Mouse (Mus musculus) heart, adult 8-10 months (tissue): ENCODE data around the gene Tas2r144. TPM values are rescaled to one million over a fixed set of nuclear protein-coding genes. Genes with fewer than 3 reads are reported as not detected.

Source experiments
- DNase-seq: peaks from one replicate; pipeline ENCODE4 v3.0.0; 2022; ENCODE audit warnings: low spot score
- total RNA-seq, 4 experiments: library from RNA; stranded (reverse); gene quantifications; 2 replicates each; pipeline ENCODE4 v1.2.4; 2022

Gene Tas2r144
- total RNA-seq = not detected

- DNase-seq = no peak
These were observed at the start of gene Tas2r144 for GRCm38 (mm10) chr6:42215028-42215427. Gene Tas2r144 (plus strand): TSS chr6:42215328.

- DNase-seq = no peak
These were observed 32.7 kb upstream of the Tas2r144 start for GRCm38 (mm10) chr6:42182462-42182861.

- DNase-seq = no peak
These were observed 28.9 kb upstream of the Tas2r144 start for GRCm38 (mm10) chr6:42186230-42186629.

GRCm38 (mm10) chr6:42197710-42198109, 17.4 kb upstream of the Tas2r144 start:
- DNase-seq = no peak

GRCm38 (mm10) chr6:42199498-42199897, 15.6 kb upstream of the Tas2r144 start:
- no peak for DNase-seq

GRCm38 (mm10) chr6:42222286-42222685, 7.2 kb downstream of the Tas2r144 start:
- DNase-seq = no peak

GRCm38 (mm10) chr6:42225046-42225445, 9.9 kb downstream of the Tas2r144 start:
- DNase-seq = no peak

- DNase-seq = peak; percentile 64
These were observed 12.3 kb downstream of the Tas2r144 start for GRCm38 (mm10) chr6:42227240-42228101.

GRCm38 (mm10) chr6:42229610-42230009, 14.5 kb downstream of the Tas2r144 start:
- DNase-seq = no peak

GRCm38 (mm10) chr6:42231191-42231590, 16.1 kb downstream of the Tas2r144 start:
- DNase-seq = no peak

GRCm38 (mm10) chr6:42237276-42237805, 22.2 kb downstream of the Tas2r144 start:
- DNase-seq = no peak

GRCm38 (mm10) chr6:42241311-42242045, 26.4 kb downstream of the Tas2r144 start:
- DNase-seq = no peak

- DNase-seq = peak; percentile 87
These were observed 30.7 kb downstream of the Tas2r144 start, which contains the start of gene Gstk1 for GRCm38 (mm10) chr6:42245711-42246353. Gene Gstk1 (plus strand): TSS chr6:42245935.

- no peak for DNase-seq
These were observed 32.0 kb downstream of the Tas2r144 start for GRCm38 (mm10) chr6:42247173-42247572.

- DNase-seq = no peak
These were observed 32.9 kb downstream of the Tas2r144 start for GRCm38 (mm10) chr6:42247981-42248380.

GRCm38 (mm10) chr6:42251791-42252190, 36.7 kb downstream of the Tas2r144 start:
- no peak for DNase-seq

- no peak for DNase-seq
These were observed 38.0 kb downstream of the Tas2r144 start for GRCm38 (mm10) chr6:42253103-42253502.

GRCm38 (mm10) chr6:42257303-42257863, 42.3 kb downstream of the Tas2r144 start:
- peak; percentile 61 for DNase-seq

- no peak for DNase-seq
These were observed 45.3 kb downstream of the Tas2r144 start for GRCm38 (mm10) chr6:42260430-42260829.

GRCm38 (mm10) chr6:42261524-42262170, 46.5 kb downstream of the Tas2r144 start, which contains the start of gene Tmem139:
Gene Tmem139 (plus strand): TSS chr6:42261970.
- no peak for DNase-seq
